Mouse (Mus musculus): Measurements from ENCODE around the gene Glul.
A peak's percentile ranks its signal among the peaks of the same experiment; 100 is the strongest.
"Not testable (repeated sequence)": the region's sequence is repeated elsewhere in the genome, so short reads cannot be mapped to it uniquely, and the experiment has no call there.

Gene Glul

DNA sequence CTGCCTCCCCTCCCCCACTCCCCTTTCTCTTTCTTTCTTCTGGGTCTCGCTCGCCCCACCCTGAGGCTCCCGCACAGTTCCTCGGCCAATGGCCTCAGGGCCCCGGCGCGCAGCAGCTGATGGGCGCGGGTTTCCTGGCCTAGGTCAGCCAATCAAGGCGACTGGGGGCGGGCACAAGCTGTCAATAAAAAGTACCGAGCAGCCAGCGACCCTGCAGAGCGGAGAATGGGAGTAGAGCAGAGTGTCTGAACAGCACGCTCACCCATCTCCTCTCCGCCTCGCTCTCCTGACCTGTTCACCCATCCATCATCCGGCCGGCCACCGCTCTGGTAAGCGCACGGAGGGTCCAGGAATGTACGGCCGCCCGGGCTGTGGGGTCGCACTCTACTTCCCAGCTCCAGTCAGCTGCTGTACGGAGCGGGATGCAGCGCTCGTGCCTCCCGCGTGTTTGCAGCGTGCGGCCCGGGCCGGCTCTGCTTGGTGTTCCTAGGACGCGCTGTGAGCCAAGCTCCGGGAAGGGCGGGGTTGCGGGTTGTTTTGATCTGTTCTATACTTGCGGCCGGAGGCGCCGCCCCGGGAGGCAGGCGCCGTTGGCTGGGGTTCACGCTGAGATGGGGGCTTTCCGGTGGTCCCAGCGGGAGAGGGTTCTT is at the start of gene Glul, which contains the start of gene Teddm2:
Gene Glul (plus strand): TSS at position 214 of the 650 bp plus-strand sequence.
Gene Teddm2 (minus strand): TSS at position 498 of the 650 bp plus-strand sequence.
- peak; percentile 81 for DNase-seq (ENCODE audit: low read depth, low spot score)

DNA sequence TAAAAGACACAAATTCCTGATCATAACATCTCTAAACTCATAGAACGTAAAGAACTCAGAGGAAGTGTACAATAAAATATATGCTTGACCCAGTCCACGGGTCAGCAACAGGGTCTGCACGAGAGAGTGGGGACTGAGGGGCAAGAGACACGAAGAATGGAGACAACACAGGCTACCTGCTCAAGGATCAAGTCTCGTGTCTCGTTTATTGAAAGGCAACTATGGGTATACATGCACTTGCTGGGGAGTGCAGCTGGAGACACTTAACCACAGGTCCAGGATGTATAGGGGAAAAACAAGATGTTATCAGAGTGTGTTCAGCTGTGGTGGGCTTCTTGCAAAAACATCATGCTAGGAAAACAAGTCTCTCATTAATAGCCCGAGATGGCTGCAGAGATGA is 47.0 kb upstream of the Glul start:
- DNase-seq (ENCODE audit: low read depth, low spot score) = not testable (repeated sequence)

GRCm38 (mm10) chr1:153855946-153856345 is 43.8 kb upstream of the Glul start:
- DNase-seq (ENCODE audit: low read depth, low spot score) = no peak

DNA sequence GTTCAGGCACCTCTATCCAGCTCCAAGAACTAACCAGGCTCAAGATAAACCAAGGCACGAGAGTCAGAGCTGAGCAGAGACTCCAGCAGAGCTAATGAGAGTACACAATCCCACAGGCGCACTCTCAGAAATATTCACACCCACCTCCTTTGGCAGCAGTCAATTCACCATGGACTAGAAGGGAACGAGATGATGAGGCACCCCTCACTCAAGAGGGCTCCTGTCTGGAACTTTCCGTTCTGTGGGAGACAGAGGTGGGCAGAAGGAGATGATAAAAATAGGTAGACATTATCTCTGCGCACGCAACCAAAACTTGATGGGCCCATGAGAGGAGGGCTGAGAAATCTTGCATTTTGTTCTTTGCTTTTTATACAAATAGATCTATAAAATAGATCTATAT is 25.7 kb upstream of the Glul start, which contains the start of gene Teddm1b:
Gene Teddm1b (plus strand): TSS at position 301 of the 400 bp plus-strand sequence.
- no peak for DNase-seq (ENCODE audit: low read depth, low spot score)

- DNase-seq (ENCODE audit: low read depth, low spot score) = not testable (repeated sequence)
Measured at GRCm38 (mm10) chr1:153880391-153880790, 19.4 kb upstream of the Glul start.

DNA sequence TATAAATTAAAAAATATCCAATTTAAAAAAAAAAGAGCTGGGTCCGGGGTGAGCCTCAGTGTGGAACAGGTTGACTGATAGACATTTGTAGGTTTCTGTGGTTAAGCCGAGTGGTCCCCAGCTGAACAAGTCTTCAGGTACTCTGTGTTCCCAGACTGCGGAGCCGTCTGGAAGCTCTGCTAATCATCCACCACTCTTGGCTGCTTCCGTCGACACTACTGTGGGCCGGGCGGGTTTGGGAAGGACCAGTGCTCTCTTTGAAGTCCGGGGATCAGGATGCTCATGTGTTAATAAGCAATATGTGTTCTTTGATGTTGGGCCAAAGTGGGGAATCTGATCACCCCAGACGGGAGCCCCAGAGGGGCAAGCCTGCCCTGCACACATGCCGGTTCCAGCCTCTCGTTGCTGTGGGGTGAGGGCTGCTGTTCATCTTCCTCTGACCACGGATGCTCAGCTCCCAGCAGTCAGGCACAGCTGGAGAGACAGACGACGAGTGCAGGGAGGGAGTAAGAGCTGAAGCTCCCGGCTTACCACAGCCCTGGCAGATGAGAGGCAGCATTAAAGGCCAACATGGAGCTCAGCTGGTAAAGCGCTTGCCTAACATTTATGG is 13.6 kb upstream of the Glul start:
- DNase-seq (ENCODE audit: low read depth, low spot score) = no peak

- no peak for DNase-seq (ENCODE audit: low read depth, low spot score)
Measured at GRCm38 (mm10) chr1:153890121-153890520, 9.6 kb upstream of the Glul start.

DNA sequence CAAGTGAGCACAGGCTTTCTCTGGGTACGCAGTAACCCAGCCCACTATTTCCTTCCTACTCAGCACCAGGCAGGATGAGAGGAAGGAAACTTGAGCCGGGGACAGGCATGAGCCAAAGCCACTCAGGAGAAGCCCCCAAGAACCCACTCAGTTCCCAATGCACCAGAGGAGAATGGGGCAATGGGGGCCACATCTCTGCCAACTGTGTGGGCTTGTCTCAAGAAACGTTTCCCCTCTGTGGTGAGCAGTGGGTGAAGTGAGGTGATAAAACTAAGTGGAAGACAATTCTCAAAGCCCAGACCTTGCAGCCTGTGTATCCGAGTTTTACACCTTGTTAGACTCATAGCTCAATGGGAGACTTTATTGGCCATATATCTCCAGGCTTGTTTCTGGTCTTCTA is 8.3 kb upstream of the Glul start, which contains the start of gene Teddm1a:
Gene Teddm1a (plus strand): TSS at position 301 of the 400 bp plus-strand sequence.
- DNase-seq (ENCODE audit: low read depth, low spot score) = no peak

- DNase-seq (ENCODE audit: low read depth, low spot score) = no peak
Measured at GRCm38 (mm10) chr1:153893746-153894145, 6.0 kb upstream of the Glul start.

DNA sequence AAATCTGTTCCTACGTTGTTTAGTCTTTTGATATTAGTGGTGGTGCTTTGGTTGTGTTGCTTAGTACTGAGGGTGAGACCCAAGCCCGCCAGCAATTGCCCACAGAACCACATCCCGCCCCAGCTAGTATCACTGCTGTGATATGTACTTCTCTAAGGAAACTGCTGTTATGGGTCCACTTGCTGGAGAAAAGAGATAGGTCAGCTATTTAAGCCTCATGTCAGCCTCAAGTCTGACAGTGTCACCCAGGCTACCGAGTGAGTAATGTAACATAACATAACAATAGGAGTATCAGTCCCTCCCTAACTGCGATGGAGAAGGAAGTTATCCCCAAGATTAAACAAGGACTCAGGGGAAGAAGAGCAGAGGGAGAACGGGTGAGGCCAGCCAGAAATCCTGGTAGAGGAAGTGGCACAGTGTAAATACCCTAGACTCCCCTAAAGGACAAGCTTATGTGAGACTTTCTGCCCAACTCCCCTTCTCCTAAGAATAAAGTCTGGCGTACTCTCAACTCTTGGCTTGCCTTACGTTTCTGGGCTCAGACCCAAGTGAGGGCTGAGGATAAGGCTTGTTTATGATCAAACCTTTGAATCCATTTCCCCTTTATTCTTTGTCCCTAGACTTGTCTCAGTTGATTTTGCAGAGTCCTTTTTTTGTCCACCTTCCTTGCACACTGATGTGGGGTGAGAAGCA is 5.4 kb upstream of the Glul start:
- DNase-seq (ENCODE audit: low read depth, low spot score) = no peak

DNA sequence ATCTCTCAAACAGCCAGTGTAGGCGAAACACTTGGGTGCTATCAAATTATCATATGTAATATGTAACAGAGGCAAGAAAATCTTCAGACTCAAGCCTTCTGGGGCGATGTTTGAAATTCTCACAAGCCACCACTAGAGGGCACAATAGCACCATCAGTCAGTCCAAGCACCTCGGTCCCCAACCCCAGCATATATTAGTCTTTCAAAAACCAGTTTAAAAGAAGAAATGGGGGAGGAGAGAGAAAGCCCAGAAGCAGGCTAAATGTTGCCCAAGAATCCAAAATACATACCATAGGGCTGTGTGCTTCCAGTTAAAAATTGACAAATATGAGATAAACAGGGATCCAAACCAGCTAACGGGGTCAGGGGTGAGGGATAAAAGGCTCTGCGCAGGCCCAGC is 4.8 kb upstream of the Glul start:
- DNase-seq (ENCODE audit: low read depth, low spot score) = peak; percentile 63

- no peak for DNase-seq (ENCODE audit: low read depth, low spot score)
Measured at GRCm38 (mm10) chr1:153897196-153897595, 2.5 kb upstream of the Glul start.

GRCm38 (mm10) chr1:153898989-153899730 is 584 bp upstream of the Glul start:
- DNase-seq (ENCODE audit: low read depth, low spot score) = no peak

- DNase-seq (ENCODE audit: low read depth, low spot score) = peak; percentile 16
Measured at GRCm38 (mm10) chr1:153900381-153900780, 637 bp downstream of the Glul start.

GRCm38 (mm10) chr1:153900860-153901730 is 1.4 kb downstream of the Glul start:
- peak; percentile 21 for DNase-seq (ENCODE audit: low read depth, low spot score)

GRCm38 (mm10) chr1:153903006-153903405 is 3.3 kb downstream of the Glul start:
- DNase-seq (ENCODE audit: low read depth, low spot score) = no peak

- no peak for DNase-seq (ENCODE audit: low read depth, low spot score)
Measured at GRCm38 (mm10) chr1:153904236-153904635, 4.5 kb downstream of the Glul start.

GRCm38 (mm10) chr1:153905884-153906283 is 6.1 kb downstream of the Glul start:
- DNase-seq (ENCODE audit: low read depth, low spot score) = no peak

- no peak for DNase-seq (ENCODE audit: low read depth, low spot score)
Measured at GRCm38 (mm10) chr1:153908208-153908607, 8.5 kb downstream of the Glul start.

GRCm38 (mm10) chr1:153908741-153909140 is 9.0 kb downstream of the Glul start:
- no peak for DNase-seq (ENCODE audit: low read depth, low spot score)
